22 mouse cellular contexts compared by ENCODE assay signal in genomic region chr1:91077980-91078379, GRCm38 (mm10).
DNase-seq lines count a peak whose midpoint lies in the region; ATAC-seq and TF ChIP-seq lines count a peak whose summit lies in the region.
"Had no signal": no experiment of that assay in that cellular context is flagged by ENCODE, and none has a peak within 500 bp of the region (broad histone marks: within the 10 kb centered on the region; RNA-seq: fewer than 3 reads in every experiment).

No protein-coding gene starts in this region.

- peaks cover 66% of the 10 kb centered on the region for H3K4me1 ChIP-seq in heart, embryonic 10.5 days
- H3K4me1 ChIP-seq in heart, postnatal 0 days (ENCODE audit: control insufficient read depth, insufficient read depth): peaks cover 38% of the 10 kb centered on the region
- peaks cover 5% of the 10 kb centered on the region; the same call in 1 of the 2 replicates for H3K4me1 ChIP-seq in lung, postnatal 0 days (ENCODE audit: insufficient read depth, low read depth, low read length)
- H3K4me1 ChIP-seq in lung, adult 2 months (ENCODE audit: control insufficient read depth, insufficient read depth, low read length): peaks cover 18% of the 10 kb centered on the region
- no peaks in the 10 kb centered on the region for H3K4me1 ChIP-seq in stomach, postnatal 0 days (replicated peaks; ENCODE audit: control insufficient read depth, insufficient read depth)

- 72% methylated on average over 8 of the region's 8 CpGs for WGBS in heart, embryonic 10.5 days
- 55% methylated on average over 8 of the region's 8 CpGs for whole genome bisulfite sequencing in heart, postnatal 0 days
- 58% methylated on average over 8 of the region's 8 CpGs for WGBS in lung, postnatal 0 days
- WGBS in lung, adult 2 months: 66% methylated on average over 8 of the region's 8 CpGs
- WGBS in stomach, postnatal 0 days: 64% methylated on average over 8 of the region's 8 CpGs

- TF ChIP-seq EP300 in heart, postnatal 0 days (IDR thresholded peaks at IDR 0.05; ENCODE audit: low read depth): no peak
- no peak for TF ChIP-seq EP300 in lung, postnatal 0 days (IDR thresholded peaks at IDR 0.05)
- TF ChIP-seq EP300 in stomach, postnatal 0 days (optimal IDR thresholded peaks at IDR 0.05): no peak

- no peak overlapping the region for H3K4me2 ChIP-seq in heart, postnatal 0 days (ENCODE audit: low read depth, low read length)
- H3K4me2 ChIP-seq in lung, postnatal 0 days (replicated peaks; ENCODE audit: low read depth, low read length): peak overlapping the region; percentile 28; the same call in 1 of the 2 replicates
- H3K4me2 ChIP-seq in stomach, postnatal 0 days (replicated peaks; ENCODE audit: low read depth): no peak overlapping the region
- H3K4me2 ChIP-seq: liver, embryonic 11.5 days had no signal

- H3K9me3 ChIP-seq in heart, embryonic 10.5 days: no peaks in the 10 kb centered on the region
- H3K9me3 ChIP-seq in heart, postnatal 0 days (replicated peaks; ENCODE audit: control insufficient read depth, low read length): no peaks in the 10 kb centered on the region
- no peaks in the 10 kb centered on the region for H3K9me3 ChIP-seq in lung, postnatal 0 days (ENCODE audit: low read length)
- no peaks in the 10 kb centered on the region for H3K9me3 ChIP-seq in stomach, postnatal 0 days (ENCODE audit: control insufficient read depth, low read length)
- H3K9me3 ChIP-seq: hindbrain, embryonic 10.5 days had no signal

- no peaks in the 10 kb centered on the region for H3K27me3 ChIP-seq in heart, embryonic 10.5 days (ENCODE audit: insufficient read depth, poor library complexity, severe bottlenecking)
- H3K27me3 ChIP-seq in heart, postnatal 0 days (ENCODE audit: control insufficient read depth, insufficient read depth, low read length): no peaks in the 10 kb centered on the region
- H3K27me3 ChIP-seq in lung, postnatal 0 days (replicated peaks; ENCODE audit: insufficient read depth, low read length): no peaks in the 10 kb centered on the region
- no peaks in the 10 kb centered on the region for H3K27me3 ChIP-seq in stomach, postnatal 0 days (ENCODE audit: control insufficient read depth, insufficient read depth, low read length)

- no peak for TF ChIP-seq CTCF in heart, postnatal 0 days (IDR thresholded peaks at IDR 0.05; ENCODE audit: low read depth)
- no peak for TF ChIP-seq CTCF in lung, postnatal 0 days (IDR thresholded peaks at IDR 0.05)
- no peak for TF ChIP-seq CTCF in lung, adult 2 months (IDR thresholded peaks at IDR 0.05; ENCODE audit: insufficient read depth, low read length)
- TF ChIP-seq CTCF in stomach, postnatal 0 days (IDR thresholded peaks at IDR 0.05; ENCODE audit: low read depth): no peak

- ATAC-seq in heart, postnatal 0 days (ENCODE audit: insufficient read depth, low read depth): no peak
- 0 out of 2 replicates have a peak, but pooled peaks have one; percentile 42 for ATAC-seq in lung, postnatal 0 days
- no peak for ATAC-seq in stomach, postnatal 0 days (ENCODE audit: low FRiP score, low TSS enrichment)
- ATAC-seq: activated CD4-positive, CD25-positive, alpha-beta regulatory T cell, adult 4 months; hindbrain, postnatal 0 days; intestine, postnatal 0 days; midbrain, embryonic 16.5 days had no signal

- H3K36me3 ChIP-seq in heart, embryonic 10.5 days: peaks cover 23% of the 10 kb centered on the region
- H3K36me3 ChIP-seq in heart, postnatal 0 days (replicated peaks; ENCODE audit: control insufficient read depth, insufficient read depth, low read length): peaks cover 52% of the 10 kb centered on the region
- no peaks in the 10 kb centered on the region for H3K36me3 ChIP-seq in lung, postnatal 0 days (ENCODE audit: insufficient read depth, low read length)
- no peaks in the 10 kb centered on the region for H3K36me3 ChIP-seq in stomach, postnatal 0 days (ENCODE audit: control insufficient read depth, insufficient read depth, low read length)
- H3K36me3 ChIP-seq: G1E; hindbrain, embryonic 10.5 days had no signal

- no peak overlapping the region for H3K4me3 ChIP-seq in heart, embryonic 10.5 days
- H3K4me3 ChIP-seq in heart, postnatal 0 days (ENCODE audit: low read depth, low read length): no peak overlapping the region
- H3K4me3 ChIP-seq in lung, postnatal 0 days (ENCODE audit: low read depth, low read length): no peak overlapping the region
- H3K4me3 ChIP-seq in lung, adult 2 months (replicated peaks; ENCODE audit: extremely low read depth, low read depth, low read length): no peak overlapping the region
- no peak overlapping the region for H3K4me3 ChIP-seq in stomach, postnatal 0 days (ENCODE audit: low read depth, low read length)
- H3K4me3 ChIP-seq: hindbrain, embryonic 10.5 days; left cerebral cortex, adult 2 months had no signal

- DNase-seq in heart, embryonic 10.5 days (ENCODE audit: low spot score): no peak
- DNase-seq in heart, adult 8-10 months (ENCODE audit: low spot score): no peak
- no peak for DNase-seq in heart, postnatal 0 days (ENCODE audit: low spot score)
- DNase-seq in heart, postnatal 14 days: no peak
- DNase-seq in lung, postnatal 0 days (ENCODE audit: low spot score): peak; percentile 71
- DNase-seq in lung, adult 2 months: no peak
- DNase-seq in stomach, postnatal 0 days (ENCODE audit: low spot score): no peak
- no peak for DNase-seq in ovary, postnatal 10 days (ENCODE audit: low spot score)
- DNase-seq: adrenal gland, postnatal 10 days; cerebellum, postnatal 10 days; kidney, postnatal 10 days; left cerebral cortex, postnatal 4 days; lung, postnatal 14 days; right cerebral cortex, postnatal 25 days had no signal

- intact Hi-C loops in heart, postnatal 14 days (cut with DNase I): no loop called here

- no peak for TF ChIP-seq POLR2A in lung, adult 2 months (IDR thresholded peaks at IDR 0.05; ENCODE audit: borderline replicate concordance, extremely low read depth, low read depth, low read length)

- H3K9ac ChIP-seq in heart, postnatal 0 days (replicated peaks; ENCODE audit: low read depth, low read length): peak overlapping the region; percentile 22; the same call in 1 of the 2 replicates
- H3K9ac ChIP-seq in lung, postnatal 0 days (replicated peaks; ENCODE audit: low read depth): no peak overlapping the region
- H3K9ac ChIP-seq in stomach, postnatal 0 days (ENCODE audit: low read length): no peak overlapping the region

- peak overlapping the region; percentile 84 for H3K27ac ChIP-seq in heart, embryonic 10.5 days
- peak overlapping the region; percentile 80 for H3K27ac ChIP-seq in heart, postnatal 0 days (ENCODE audit: low read depth)
- H3K27ac ChIP-seq in lung, postnatal 0 days (ENCODE audit: low read length): peak overlapping the region; percentile 62
- peak overlapping the region; percentile 53; the same call in 1 of the 2 replicates for H3K27ac ChIP-seq in stomach, postnatal 0 days (replicated peaks)
- H3K27ac ChIP-seq: hindbrain, postnatal 0 days; left cerebral cortex, adult 2 months had no signal
